In genomic region chr5:139558468-139558804, GRCm38 (mm10) we compare ENCODE assay signal across 10 mouse cellular contexts. TPM values are rescaled to one million over a fixed set of nuclear protein-coding genes. Genes with fewer than 3 reads are reported as not detected.
A peak's percentile ranks its signal among the peaks of the same experiment; 100 is the strongest.
DNase-seq lines count a peak whose midpoint lies in the region; ATAC-seq and TF ChIP-seq lines count a peak whose summit lies in the region.
"Had no signal": no experiment of that assay in that cellular context is flagged by ENCODE, and none has a peak within 500 bp of the region (broad histone marks: within the 10 kb centered on the region; RNA-seq: fewer than 3 reads in every experiment).

No protein-coding gene starts in this region.

- 0% methylated on average over 16 of the region's 16 CpGs for WGBS in forebrain, embryonic 16.5 days
- WGBS in intestine, embryonic 15.5 days = under 1% methylated on average over 16 of the region's 16 CpGs
- WGBS in midbrain, embryonic 13.5 days = under 1% methylated on average over 16 of the region's 16 CpGs

- H3K4me3 ChIP-seq in forebrain, embryonic 16.5 days (replicated peaks; ENCODE audit: low read length) = peak overlapping the region; percentile 21
- no peak overlapping the region for H3K4me3 ChIP-seq in intestine, embryonic 15.5 days (replicated peaks)
- no peak overlapping the region for H3K4me3 ChIP-seq in midbrain, embryonic 13.5 days (replicated peaks)
- no peak overlapping the region for H3K4me3 ChIP-seq in layer of hippocampus, adult 2 months

- no peak for TF ChIP-seq CTCF in layer of hippocampus, adult 2 months (conservative IDR thresholded peaks at IDR 0.05)

- H3K4me2 ChIP-seq in forebrain, embryonic 16.5 days (ENCODE audit: low read length) = peak overlapping the region; percentile 22
- peak overlapping the region; percentile 34 for H3K4me2 ChIP-seq in intestine, embryonic 15.5 days (replicated peaks)
- H3K4me2 ChIP-seq in midbrain, embryonic 13.5 days (replicated peaks) = peak overlapping the region; percentile 43

- no peak overlapping the region for H3K9ac ChIP-seq in forebrain, embryonic 16.5 days (replicated peaks; ENCODE audit: low read depth, low read length)
- H3K9ac ChIP-seq in intestine, embryonic 15.5 days = no peak overlapping the region
- peak overlapping the region; percentile 4; the same call in 1 of the 2 replicates for H3K9ac ChIP-seq in midbrain, embryonic 13.5 days (replicated peaks)

- H3K27ac ChIP-seq in forebrain, embryonic 16.5 days (ENCODE audit: low read length) = no peak overlapping the region
- no peak overlapping the region for H3K27ac ChIP-seq in intestine, embryonic 15.5 days
- peak overlapping the region; percentile 51; the same call in 1 of the 2 replicates for H3K27ac ChIP-seq in midbrain, embryonic 13.5 days
- no peak overlapping the region for H3K27ac ChIP-seq in layer of hippocampus, adult 2 months

- peak; percentile 38 for DNase-seq in ovary, adult 18-20 months (ENCODE audit: low spot score)
- no peak for DNase-seq in ovary, postnatal 10 days (ENCODE audit: low spot score)
- DNase-seq in layer of hippocampus, adult 2 months (ENCODE audit: low spot score in 2 of 2) = no peak
- DNase-seq in yolk sac, embryonic 10.5 days (ENCODE audit: low spot score) = no peak

- peaks cover 76% of the 10 kb centered on the region for H3K27me3 ChIP-seq in forebrain, embryonic 16.5 days (replicated peaks; ENCODE audit: control insufficient read depth, insufficient read depth, low read length)
- H3K27me3 ChIP-seq in intestine, embryonic 15.5 days (replicated peaks) = peaks cover 86% of the 10 kb centered on the region
- H3K27me3 ChIP-seq in midbrain, embryonic 13.5 days = peaks cover 86% of the 10 kb centered on the region

- peaks cover 22% of the 10 kb centered on the region for H3K4me1 ChIP-seq in forebrain, embryonic 16.5 days (replicated peaks; ENCODE audit: control insufficient read depth, insufficient read depth, low read length)
- H3K4me1 ChIP-seq in intestine, embryonic 15.5 days (replicated peaks) = peaks cover 18% of the 10 kb centered on the region
- H3K4me1 ChIP-seq in midbrain, embryonic 13.5 days (replicated peaks) = peaks cover 61% of the 10 kb centered on the region

- no peaks in the 10 kb centered on the region for H3K9me3 ChIP-seq in forebrain, embryonic 16.5 days (ENCODE audit: control insufficient read depth, low read length)
- no peaks in the 10 kb centered on the region for H3K9me3 ChIP-seq in intestine, embryonic 15.5 days
- H3K9me3 ChIP-seq in midbrain, embryonic 13.5 days = no peaks in the 10 kb centered on the region

- H3K36me3 ChIP-seq in forebrain, embryonic 16.5 days (ENCODE audit: control insufficient read depth, insufficient read depth) = no peaks in the 10 kb centered on the region
- no peaks in the 10 kb centered on the region for H3K36me3 ChIP-seq in intestine, embryonic 15.5 days
- H3K36me3 ChIP-seq in midbrain, embryonic 13.5 days = no peaks in the 10 kb centered on the region

- peak; percentile 85 for ATAC-seq in forebrain, embryonic 16.5 days
- peak; percentile 78 for ATAC-seq in intestine, embryonic 15.5 days
- ATAC-seq in midbrain, embryonic 13.5 days = peak; percentile 65
- ATAC-seq in activated CD4-positive, CD25-positive, alpha-beta regulatory T cell, adult 4 months = no peak
- ATAC-seq: Patski had no signal

RNA-seq across cellular contexts. Expression of gene Uncx, which starts 15.1 kb away (rescaled TPM):
- 1.6 and 6.4 TPM in 2 replicates for polyA plus RNA-seq in forebrain, embryonic 16.5 days (2015; fragmentation: Nextera tagmentation; extraction: Ambion mirVana)
- 0.23 TPM in 1 of 2 replicates, not detected in the other for polyA plus RNA-seq in intestine, embryonic 15.5 days (2015; fragmentation: Nextera tagmentation; extraction: Ambion mirVana)
- polyA plus RNA-seq in midbrain, embryonic 13.5 days (2015; fragmentation: Nextera tagmentation; extraction: Ambion mirVana) = 48.5 and 58.7 TPM in 2 replicates
- not detected for total RNA-seq in layer of hippocampus, adult 2 months (2021)
- polyA plus RNA-seq in activated CD4-positive, CD25-positive, alpha-beta regulatory T cell, adult 4 months (2017; shearing (Covaris generic)) = not detected
- total RNA-seq: hematopoietic stem cell, adult 5-6 weeks had no signal
- polyA plus RNA-seq: Patski had no signal
